Mouse (Mus musculus): ENCODE measurements around the gene Ero1lb.
"Not testable (repeated sequence)": the region's sequence is repeated elsewhere in the genome, so short reads cannot be mapped to it uniquely, and the experiment has no call there.

Ero1lb gene

DNA sequence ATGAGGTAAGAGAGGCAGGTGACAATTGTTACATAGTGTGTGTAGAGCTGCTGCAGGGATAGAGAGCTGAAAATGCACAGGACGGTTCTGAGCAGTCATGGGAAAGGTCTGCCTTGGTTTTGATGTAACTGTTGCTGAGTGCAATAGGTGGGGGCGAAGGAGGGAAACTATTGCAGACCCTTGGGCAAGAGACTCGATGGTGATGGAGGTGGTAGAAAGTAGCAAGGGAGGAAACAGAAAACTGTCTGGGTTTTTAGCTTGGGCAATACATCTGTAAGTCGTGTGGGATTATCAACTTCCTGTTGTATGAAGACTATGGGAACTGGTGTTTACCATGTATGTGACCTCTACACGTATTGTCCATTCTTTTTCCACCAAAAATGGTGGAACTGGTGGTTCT is 12.5 kb downstream of the Ero1lb start:
- DNase-seq = no peak

DNA sequence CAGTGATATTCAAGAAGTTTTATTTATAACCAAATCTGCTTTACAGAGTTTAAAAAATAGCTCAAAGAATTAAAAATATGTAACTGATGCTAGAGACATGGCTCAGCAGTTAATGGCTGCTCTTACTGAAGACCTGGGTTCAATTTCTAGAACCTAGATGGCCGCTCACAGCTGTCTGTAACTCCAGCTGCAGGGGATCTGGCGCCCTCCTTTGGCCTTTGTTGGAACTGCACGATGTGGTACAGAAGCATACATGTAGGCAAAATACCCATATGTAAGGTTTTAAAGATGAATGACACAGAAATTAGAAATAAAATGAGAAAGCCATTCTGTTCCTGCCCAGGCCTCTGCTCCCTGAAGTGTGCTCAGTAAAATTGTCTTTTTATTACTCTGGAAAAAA is 23.3 kb downstream of the Ero1lb start:
- no peak for DNase-seq

DNA sequence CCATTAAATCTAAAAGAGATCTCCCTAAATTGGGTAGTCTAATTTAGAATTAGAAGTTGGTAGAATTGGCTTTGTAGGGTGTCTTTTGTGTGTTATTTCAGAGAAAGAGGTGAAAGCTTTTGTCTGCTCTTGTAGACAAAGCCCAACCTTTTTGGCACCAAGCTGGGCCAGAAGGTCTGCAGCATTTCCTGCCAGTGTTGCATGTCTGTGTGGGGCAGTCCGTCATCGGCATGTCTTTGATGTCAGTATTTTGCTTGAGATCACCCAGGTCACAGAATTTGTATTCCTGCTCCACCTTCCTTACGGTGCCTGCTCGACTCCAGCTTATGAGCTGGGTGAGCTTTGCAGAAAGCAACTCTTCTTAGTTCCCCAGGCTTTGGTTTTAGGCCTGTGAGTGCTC is 31.4 kb downstream of the Ero1lb start:
- not testable (repeated sequence) for DNase-seq

DNA sequence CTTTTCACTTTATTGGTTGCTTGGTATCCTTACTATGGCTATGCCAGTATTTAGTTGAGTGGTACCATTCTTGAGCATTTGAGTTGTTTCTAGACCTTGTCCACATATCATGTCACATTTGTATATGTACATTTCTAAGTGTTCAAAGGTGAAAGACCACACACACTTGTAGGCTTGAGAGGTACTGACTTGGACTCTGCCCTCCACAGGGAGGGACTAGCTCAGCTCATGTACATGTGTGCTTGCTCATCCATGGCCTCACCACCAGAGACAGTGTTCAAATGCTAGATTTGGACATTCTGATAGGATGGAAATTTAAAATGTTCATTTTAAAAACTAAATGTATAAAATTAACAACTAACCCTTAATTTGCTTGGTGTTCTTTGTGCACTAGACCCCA is 44.5 kb downstream of the Ero1lb start:
- DNase-seq = not testable (repeated sequence)

DNA sequence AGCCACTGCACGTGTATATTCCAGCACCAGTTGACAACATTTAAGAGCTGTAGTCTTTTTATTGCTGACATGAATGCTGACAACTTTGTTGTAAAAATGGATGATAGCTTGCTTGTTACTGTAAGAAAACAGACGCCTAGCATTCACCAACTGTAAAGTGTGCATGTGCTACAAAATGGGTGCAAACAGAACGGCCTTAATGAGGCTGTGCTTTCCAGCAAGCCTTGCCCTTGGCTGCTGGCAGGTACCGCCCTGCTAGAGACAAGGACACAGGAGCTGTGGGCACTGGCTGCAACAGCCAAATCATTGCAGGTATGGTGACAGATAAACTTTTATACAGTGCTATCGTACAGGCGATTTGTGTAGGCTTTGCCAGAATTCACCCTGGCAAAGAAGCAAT is 48.4 kb downstream of the Ero1lb start:
- not testable (repeated sequence) for DNase-seq

DNA sequence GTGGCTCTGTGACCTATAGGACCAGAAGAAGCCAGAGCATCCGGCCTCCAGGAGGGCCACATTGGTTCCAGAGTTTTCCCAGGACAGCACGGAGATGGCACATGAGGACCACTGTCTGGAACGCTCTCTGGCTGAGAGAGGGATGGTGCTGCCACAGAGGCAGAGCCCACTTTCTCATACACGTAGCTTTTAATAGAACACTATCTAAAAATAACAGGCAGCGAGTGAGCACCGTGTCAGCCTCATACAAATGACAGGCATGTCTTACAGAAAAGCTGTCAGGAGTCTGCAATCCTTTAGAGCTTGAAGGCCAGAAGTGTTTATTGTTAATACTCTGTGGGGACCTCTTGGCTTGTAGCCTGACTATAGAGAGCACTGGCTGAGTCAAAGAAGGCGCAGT is 48.9 kb downstream of the Ero1lb start:
- DNase-seq = not testable (repeated sequence)

DNA sequence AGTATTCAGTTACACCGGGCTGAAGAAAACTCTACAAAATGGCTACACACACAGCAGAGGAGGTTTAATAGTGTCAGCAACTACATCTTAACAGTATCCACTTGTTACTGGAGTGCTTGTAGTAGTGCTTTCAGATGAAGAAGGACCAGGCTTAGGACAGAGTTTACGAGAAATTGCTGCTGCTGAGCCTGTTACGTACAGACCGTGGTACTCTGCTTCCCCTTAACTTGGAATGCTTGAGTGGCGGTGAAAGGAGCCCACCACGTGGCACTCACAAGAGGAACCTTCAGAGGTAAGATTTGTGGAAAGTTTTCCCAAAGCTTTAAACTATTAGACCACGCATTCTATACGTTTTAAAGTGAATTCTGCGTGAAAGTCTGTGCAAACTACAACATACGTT is 49.3 kb downstream of the Ero1lb start:
- not testable (repeated sequence) for DNase-seq

DNA sequence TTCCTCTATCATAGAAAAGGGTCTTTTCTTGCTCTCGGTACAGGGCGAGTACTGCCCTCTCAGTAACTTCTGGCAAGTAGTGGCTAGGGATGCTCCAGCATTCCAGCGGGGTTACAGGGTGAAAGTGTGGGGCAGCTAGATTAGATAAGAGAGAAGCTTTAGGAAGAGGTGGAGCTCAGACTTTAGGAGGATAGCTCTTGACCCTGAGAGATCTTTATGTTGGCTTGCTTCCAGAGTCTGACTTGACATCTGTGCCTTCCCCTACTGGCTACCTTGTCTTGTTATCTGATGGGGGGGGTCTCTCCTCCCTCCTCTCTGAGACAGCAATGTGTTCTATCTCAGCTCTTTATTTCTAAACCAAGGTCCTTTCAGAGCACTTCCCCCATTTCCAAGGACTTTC is 50.8 kb downstream of the Ero1lb start:
- DNase-seq = not testable (repeated sequence)

DNA sequence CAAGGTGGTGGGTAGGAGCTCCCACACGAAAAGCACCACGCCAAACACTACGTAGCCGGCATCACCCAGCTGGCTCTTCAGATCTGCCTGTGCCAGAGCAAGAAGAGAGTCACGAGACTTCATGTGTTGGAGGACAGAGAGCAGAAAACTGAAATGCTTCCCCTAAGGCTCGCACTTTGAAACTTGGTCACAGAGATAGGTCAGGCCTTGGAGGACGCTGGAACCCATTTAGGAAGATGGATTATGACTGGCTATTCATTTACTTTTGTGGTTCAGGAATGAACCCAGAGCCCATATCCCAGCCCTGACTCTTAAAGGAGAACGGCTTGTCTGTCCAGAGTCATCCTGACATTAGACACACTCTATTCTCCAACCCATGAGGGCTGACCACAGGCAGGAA is 54.1 kb downstream of the Ero1lb start:
- not testable (repeated sequence) for DNase-seq

DNA sequence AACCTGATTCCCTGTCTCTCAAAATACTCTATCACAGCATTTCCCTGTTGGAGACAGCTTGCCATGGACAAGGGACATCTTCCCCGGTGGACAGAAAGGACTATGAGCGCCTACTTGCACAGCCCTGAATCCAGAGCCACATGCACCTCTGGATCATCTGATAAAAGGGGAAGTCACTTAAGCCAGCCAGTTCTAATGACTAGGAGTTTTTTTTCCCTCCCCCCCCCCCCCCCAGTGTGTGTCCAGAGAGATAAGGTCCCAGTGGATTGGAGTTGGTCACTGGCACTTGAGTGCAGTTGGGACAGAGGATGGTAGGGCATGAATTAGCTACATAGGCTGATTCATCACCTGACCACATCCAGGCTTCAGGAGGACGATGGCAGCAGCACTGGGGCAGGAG is 60.4 kb downstream of the Ero1lb start:
- not testable (repeated sequence) for DNase-seq

DNA sequence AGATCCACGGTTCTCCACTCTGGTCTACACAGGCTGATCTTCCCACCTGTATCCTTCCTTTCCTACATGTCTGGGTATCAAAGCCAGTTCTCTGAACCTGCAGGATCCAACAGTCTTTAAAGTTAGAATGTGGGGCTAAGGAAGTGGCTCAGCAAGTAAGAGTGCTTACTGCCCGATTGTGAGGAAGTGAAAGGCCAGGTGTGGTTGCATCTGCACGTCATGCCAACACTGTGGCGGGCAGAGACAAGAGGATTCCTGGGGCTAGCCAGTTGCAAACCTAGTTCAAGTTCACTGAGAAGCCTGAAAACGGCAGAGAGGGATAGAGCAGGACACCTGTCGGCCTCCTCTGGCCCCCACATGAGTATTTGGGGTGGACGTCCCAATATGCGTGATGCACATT is 62.1 kb downstream of the Ero1lb start:
- DNase-seq = not testable (repeated sequence)

DNA sequence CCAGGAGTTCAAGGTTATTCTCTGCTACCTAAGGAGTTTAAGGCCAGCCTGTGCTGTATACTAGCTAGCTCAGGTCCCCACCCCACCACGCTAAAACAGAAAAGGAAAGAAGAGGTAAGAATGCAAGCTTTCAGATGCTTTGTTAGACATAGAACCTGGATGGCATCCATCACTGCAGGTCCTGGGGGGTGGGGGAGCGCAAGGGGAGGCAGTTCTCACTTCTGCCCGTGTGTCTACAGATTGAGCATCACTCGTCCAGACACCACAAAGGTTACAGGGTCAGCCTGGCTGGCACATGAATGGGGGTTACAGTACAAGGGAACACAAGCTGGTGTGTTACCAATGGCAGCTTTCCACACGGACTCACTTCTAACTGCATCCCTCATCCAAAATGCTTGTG is 62.5 kb downstream of the Ero1lb start:
- not testable (repeated sequence) for DNase-seq

DNA sequence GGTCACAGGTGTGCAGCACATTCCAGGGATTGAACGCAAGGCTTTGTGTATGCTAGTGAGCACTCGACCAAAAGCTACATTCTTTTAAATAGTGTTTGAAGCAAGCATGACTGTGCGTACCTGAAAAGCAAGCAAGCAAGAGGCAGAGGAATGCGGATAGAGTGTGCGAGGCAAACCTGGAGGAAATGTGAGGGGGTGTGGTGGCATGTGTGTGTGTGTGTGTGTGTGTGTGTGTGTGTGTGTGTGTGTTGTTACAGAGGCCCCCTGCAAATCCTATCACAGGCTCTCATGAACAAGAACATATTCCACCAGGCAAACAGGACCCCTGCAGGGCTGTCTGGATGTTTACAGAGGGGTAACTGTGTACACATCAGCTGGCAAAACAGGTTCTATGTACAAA is 64.6 kb downstream of the Ero1lb start:
- DNase-seq = not testable (repeated sequence)

DNA sequence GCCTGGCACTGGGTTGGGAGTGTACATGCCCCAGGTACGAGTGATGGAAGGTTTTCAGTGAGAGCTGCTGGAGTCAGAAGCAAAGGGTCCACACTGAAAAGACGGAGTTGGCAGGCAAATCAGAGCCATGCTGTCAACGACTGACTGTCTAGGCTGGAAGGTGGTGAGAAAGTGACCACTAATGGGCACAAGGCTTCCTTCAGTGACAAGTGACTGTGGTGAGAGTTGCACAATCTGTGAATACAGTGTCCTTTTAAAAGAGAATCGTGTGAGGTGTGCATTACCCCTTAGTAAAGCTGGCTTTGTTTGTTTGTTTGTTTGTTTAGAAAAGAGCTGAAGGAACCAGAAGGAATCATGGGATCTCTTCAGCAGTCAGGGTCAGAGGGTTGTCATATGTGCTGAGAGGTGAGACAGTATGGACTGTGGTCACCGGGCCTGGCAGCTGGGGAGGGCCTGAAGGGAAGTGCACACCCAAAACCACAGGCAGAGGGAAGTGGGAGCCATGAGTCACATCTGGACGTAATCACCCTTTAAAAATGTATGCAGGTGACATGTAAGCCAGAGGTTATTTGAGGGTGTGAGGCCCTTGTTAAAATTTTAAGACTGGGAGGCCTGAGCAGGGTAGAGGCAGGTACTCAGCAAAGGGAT is 69.4 kb downstream of the Ero1lb start:
- DNase-seq = not testable (repeated sequence)

DNA sequence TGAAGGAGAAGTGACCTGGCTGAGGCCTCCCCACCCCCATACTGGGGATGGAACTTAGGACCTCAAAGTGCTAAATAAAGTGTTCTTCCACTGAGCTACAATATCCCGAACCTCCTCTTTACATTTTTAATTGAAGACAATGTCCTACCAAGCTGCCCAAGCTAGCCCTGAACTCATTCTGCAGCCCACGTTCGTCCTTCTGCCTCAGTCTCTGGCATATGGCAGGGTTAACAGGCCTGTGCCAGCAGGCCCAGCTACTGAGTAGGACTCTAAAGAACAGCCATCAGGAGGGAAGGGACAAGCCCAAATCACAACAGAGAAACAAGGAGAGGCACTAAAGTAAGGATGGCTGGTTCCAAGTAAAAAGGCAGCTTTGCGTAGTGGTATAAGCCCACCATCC is 77.1 kb downstream of the Ero1lb start:
- DNase-seq = not testable (repeated sequence)

DNA sequence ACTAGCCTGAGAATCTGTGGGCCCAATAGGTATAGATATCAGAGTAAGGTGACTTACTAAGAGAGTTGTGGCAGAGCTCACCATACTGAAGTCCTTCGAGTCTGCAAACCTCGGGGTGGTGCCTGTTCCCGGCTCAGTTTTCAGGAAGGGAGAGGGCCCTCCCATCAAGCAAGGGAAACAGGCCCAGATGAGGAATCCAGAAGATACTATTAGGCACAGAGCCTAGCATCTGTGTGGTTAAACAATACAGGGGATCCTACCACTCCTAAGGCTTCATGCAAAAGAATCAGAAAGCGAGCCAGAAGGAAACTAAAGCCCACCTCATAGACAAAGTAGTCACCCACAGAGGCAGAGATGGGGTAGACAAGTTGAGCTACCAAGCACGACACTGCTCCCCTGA is 81.0 kb downstream of the Ero1lb start:
- DNase-seq = not testable (repeated sequence)

DNA sequence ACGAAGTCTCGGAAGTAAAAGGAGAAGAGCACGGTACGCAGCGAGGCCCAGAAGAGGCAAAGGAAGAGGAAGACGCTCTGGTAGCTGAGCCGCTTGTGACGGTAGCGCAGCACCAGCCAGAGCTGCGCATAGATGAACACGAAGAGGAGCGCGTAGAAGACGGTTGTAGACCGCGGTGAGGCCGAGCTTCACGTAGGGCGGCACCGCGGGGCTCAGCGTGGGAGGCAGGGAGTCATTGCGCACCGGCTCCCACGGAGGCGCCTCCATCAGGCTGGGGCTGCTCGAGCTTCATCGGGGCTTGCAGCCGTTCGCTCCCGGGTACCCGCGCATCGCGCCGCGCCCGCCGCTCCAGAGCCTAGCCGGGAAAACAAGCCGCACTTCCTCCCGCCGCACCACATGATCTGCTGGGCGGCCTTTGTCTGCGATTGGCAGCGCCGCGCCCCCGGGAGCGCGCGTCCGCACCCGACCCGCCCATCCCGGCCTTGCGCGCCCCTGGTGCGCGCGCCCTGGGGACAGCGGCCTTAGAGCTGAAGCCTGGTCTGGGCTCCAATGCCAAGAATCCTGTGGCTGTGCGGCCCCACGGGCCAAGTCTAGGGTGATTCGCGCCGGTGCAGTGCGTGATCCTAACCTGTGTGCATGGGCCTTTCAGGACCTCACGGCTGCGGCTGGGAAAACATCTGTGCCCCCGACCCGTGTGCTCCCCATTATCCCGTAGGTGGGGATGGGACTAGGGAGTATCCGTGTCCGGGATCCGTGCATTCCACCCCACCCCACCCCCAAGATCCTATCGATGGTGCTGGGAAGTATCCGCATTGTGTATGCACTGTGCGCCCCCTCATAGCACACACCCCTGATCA is 84.6 kb downstream of the Ero1lb start:
- peak; percentile 75 for DNase-seq

DNA sequence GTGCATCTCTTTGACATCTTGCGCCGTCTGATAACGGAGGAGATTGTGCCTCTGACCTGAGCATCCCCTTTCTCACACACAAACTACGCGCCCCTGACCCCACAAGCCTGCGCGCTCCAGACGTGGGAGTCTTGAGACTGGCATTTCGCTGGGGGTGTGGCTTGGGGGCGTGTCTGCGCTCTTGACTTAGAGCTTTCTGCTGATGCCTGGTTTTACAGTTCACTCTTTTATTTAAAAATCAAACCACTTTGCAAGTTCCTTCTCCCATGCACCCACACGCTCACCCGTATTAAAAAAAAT is 85.2 kb downstream of the Ero1lb start:
- peak; percentile 51 for DNase-seq
